Comparison of ENCODE assay signal across 8 mouse cellular contexts in genomic region chr1:62783354-62784083, GRCm38 (mm10).
A peak's percentile ranks its signal among the peaks of the same experiment; 100 is the strongest.
DNase-seq lines count a peak whose midpoint lies in the region; ATAC-seq and TF ChIP-seq lines count a peak whose summit lies in the region.

No protein-coding gene starts in this region.

- H3K4me3 ChIP-seq in intestine, postnatal 0 days (ENCODE audit: low read depth, low read length): no peak overlapping the region
- no peak overlapping the region for H3K4me3 ChIP-seq in intestine, embryonic 16.5 days (ENCODE audit: low read length)
- peak overlapping the region; percentile 26 for H3K4me3 ChIP-seq in cerebellum, adult 2 months (replicated peaks; ENCODE audit: insufficient read depth, low read depth, low read length)
- H3K4me3 ChIP-seq in hindbrain, embryonic 16.5 days (ENCODE audit: low read length): no peak overlapping the region
- H3K4me3 ChIP-seq in intestine, embryonic 15.5 days (replicated peaks): no peak overlapping the region

- no peaks in the 10 kb centered on the region; the same call in 1 of the 2 replicates for H3K36me3 ChIP-seq in intestine, postnatal 0 days (ENCODE audit: control insufficient read depth, insufficient read depth)
- H3K36me3 ChIP-seq in intestine, embryonic 16.5 days (ENCODE audit: control insufficient read depth, insufficient read depth, low read length): no peaks in the 10 kb centered on the region
- H3K36me3 ChIP-seq in hindbrain, embryonic 16.5 days (ENCODE audit: control insufficient read depth, insufficient read depth, low read length): 0 out of 2 replicates have a peak, but pooled peaks cover 4% of the 10 kb centered on the region
- H3K36me3 ChIP-seq in intestine, embryonic 15.5 days: peaks cover 10% of the 10 kb centered on the region

- TF ChIP-seq POLR2A in cerebellum, adult 2 months (IDR thresholded peaks at IDR 0.05; ENCODE audit: borderline replicate concordance, insufficient read depth, low read length): no peak

- H3K9me3 ChIP-seq in intestine, postnatal 0 days (ENCODE audit: control insufficient read depth): no peaks in the 10 kb centered on the region
- no peaks in the 10 kb centered on the region for H3K9me3 ChIP-seq in intestine, embryonic 16.5 days (ENCODE audit: control insufficient read depth, low read length)
- H3K9me3 ChIP-seq in hindbrain, embryonic 16.5 days (ENCODE audit: control insufficient read depth, low read length): no peaks in the 10 kb centered on the region
- H3K9me3 ChIP-seq in intestine, embryonic 15.5 days: no peaks in the 10 kb centered on the region

- DNase-seq in ES-CJ7 (ENCODE audit: low read depth, low spot score): peak; percentile 98
- DNase-seq in cerebellum, adult 2 months: peak; percentile 42 to 48
- DNase-seq in thymus, adult 18-20 months: no peak
- no peak for DNase-seq in kidney, adult 18-20 months

- no peaks in the 10 kb centered on the region for H3K4me1 ChIP-seq in intestine, postnatal 0 days (replicated peaks; ENCODE audit: control insufficient read depth, insufficient read depth, low read length)
- 0 out of 2 replicates have a peak, but pooled peaks cover 3% of the 10 kb centered on the region for H3K4me1 ChIP-seq in intestine, embryonic 16.5 days (ENCODE audit: control insufficient read depth, insufficient read depth, low read length)
- peaks cover 25% of the 10 kb centered on the region for H3K4me1 ChIP-seq in cerebellum, adult 2 months (ENCODE audit: control insufficient read depth, insufficient read depth, low read length)
- peaks cover 20% of the 10 kb centered on the region for H3K4me1 ChIP-seq in hindbrain, embryonic 16.5 days (ENCODE audit: control insufficient read depth, insufficient read depth, low read depth, low read length)
- H3K4me1 ChIP-seq in intestine, embryonic 15.5 days (replicated peaks): no peaks in the 10 kb centered on the region; the same call in 1 of the 2 replicates

- no peak overlapping the region for H3K4me2 ChIP-seq in intestine, postnatal 0 days (replicated peaks; ENCODE audit: low read depth)
- H3K4me2 ChIP-seq in intestine, embryonic 16.5 days (ENCODE audit: low read depth, low read length): no peak overlapping the region
- H3K4me2 ChIP-seq in hindbrain, embryonic 16.5 days (ENCODE audit: low read length): peak overlapping the region; percentile 14; the same call in 1 of the 2 replicates
- H3K4me2 ChIP-seq in intestine, embryonic 15.5 days (replicated peaks): no peak overlapping the region

- no peak for ATAC-seq in intestine, postnatal 0 days
- ATAC-seq in intestine, embryonic 16.5 days: no peak
- peak; percentile 49 for ATAC-seq in hindbrain, embryonic 16.5 days
- no peak for ATAC-seq in intestine, embryonic 15.5 days

- H3K9ac ChIP-seq in intestine, postnatal 0 days (ENCODE audit: low read depth, low read length): no peak overlapping the region
- no peak overlapping the region for H3K9ac ChIP-seq in intestine, embryonic 16.5 days (ENCODE audit: low read depth, low read length)
- H3K9ac ChIP-seq in hindbrain, embryonic 16.5 days (ENCODE audit: low read depth, low read length): 0 out of 2 replicates have a peak overlapping the region, but pooled peaks have one; percentile 33
- H3K9ac ChIP-seq in intestine, embryonic 15.5 days: no peak overlapping the region

- H3K27ac ChIP-seq in intestine, postnatal 0 days (ENCODE audit: low read depth, low read length): no peak overlapping the region
- H3K27ac ChIP-seq in intestine, embryonic 16.5 days (ENCODE audit: low read length): no peak overlapping the region
- H3K27ac ChIP-seq in cerebellum, adult 2 months (ENCODE audit: insufficient read depth, low read length): no peak overlapping the region
- peak overlapping the region; percentile 30 for H3K27ac ChIP-seq in hindbrain, embryonic 16.5 days (ENCODE audit: low read depth, low read length)
- no peak overlapping the region for H3K27ac ChIP-seq in intestine, embryonic 15.5 days

- 80% methylated on average over 18 of the region's 18 CpGs for WGBS in intestine, postnatal 0 days
- 78% methylated on average over 18 of the region's 18 CpGs for WGBS in intestine, embryonic 16.5 days
- WGBS in cerebellum, adult 2 months: 43% methylated on average over 18 of the region's 18 CpGs
- 49% methylated on average over 18 of the region's 18 CpGs for WGBS in hindbrain, embryonic 16.5 days
- WGBS in intestine, embryonic 15.5 days: 81% methylated on average over 18 of the region's 18 CpGs

- peak; percentile 37 for TF ChIP-seq CTCF in intestine, postnatal 0 days (IDR thresholded peaks at IDR 0.05; ENCODE audit: low read depth)
- TF ChIP-seq CTCF in cerebellum, adult 2 months (IDR thresholded peaks at IDR 0.05; ENCODE audit: borderline replicate concordance, insufficient read depth, low read depth, low read length): no peak

- no peaks in the 10 kb centered on the region for H3K27me3 ChIP-seq in intestine, postnatal 0 days (replicated peaks; ENCODE audit: control insufficient read depth, insufficient read depth, low read length)
- no peaks in the 10 kb centered on the region for H3K27me3 ChIP-seq in intestine, embryonic 16.5 days (replicated peaks; ENCODE audit: control insufficient read depth, insufficient read depth, low read length)
- no peaks in the 10 kb centered on the region for H3K27me3 ChIP-seq in cerebellum, adult 2 months (ENCODE audit: control insufficient read depth, insufficient read depth, low read length)
- H3K27me3 ChIP-seq in hindbrain, embryonic 16.5 days (replicated peaks; ENCODE audit: control insufficient read depth, insufficient read depth, low read length): no peaks in the 10 kb centered on the region
- no peaks in the 10 kb centered on the region for H3K27me3 ChIP-seq in intestine, embryonic 15.5 days (replicated peaks)

Comparison
In these comparisons a context has a peak if more than half of its experiments do, and no peak if none do; other contexts are left out.
1. DNase-seq: peak in ES-CJ7 (single experiment) and cerebellum, adult 2 months (2 of 2); none in thymus, adult 18-20 months (0 of 2) and kidney, adult 18-20 months (single experiment).